ENCODE assay signal across 16 mouse cellular contexts in the genomic region with DNA sequence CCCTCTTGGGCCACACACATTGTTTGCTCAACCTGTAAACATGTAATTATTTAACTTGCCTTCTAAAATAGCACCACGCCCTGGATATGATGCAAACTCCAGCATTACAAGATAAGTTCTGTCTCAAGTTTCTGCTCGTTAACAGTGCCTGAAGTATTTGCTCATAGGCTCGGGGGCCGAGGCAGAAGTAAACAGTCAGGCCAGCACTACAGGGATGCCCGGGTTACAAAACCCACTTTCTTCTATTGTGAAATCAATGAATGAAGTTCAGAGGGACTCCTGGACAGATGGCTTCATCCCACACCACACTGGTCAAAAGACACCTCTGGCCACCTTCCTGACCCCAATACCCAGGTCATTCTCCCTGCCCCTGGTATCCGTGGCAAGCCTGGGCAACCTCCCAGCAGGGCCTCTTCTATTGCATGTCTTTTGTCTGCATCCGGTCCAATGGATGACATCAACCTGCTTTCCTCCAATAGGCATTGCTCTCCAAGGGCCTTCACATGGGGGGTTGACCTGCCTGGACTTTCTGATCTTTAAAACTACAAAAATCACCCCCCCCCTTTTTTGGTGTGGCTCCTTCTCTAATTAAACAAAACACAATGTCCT. TPM values are rescaled to one million over a fixed set of nuclear protein-coding genes. Genes with fewer than 3 reads are reported as not detected.
DNase-seq lines count a peak whose midpoint lies in the region; ATAC-seq and TF ChIP-seq lines count a peak whose summit lies in the region.
"Had no signal": no experiment of that assay in that cellular context is flagged by ENCODE, and none has a peak within 500 bp of the region (broad histone marks: within the 10 kb centered on the region; RNA-seq: fewer than 3 reads in every experiment).

No protein-coding gene starts in this region.

- DNase-seq in 416B (ENCODE audit: low read depth) = peak; percentile 60
- DNase-seq in liver, postnatal 0 days = peak; percentile 67
- DNase-seq in lung, postnatal 4 days = peak; percentile 46 to 51
- DNase-seq in natural killer cell, adult 2 months (ENCODE audit: low spot score in 2 of 2) = no peak
- no peak for DNase-seq in gastrocnemius, postnatal 25 days
- DNase-seq: cerebellum, adult 2 months; heart, adult 18-20 months; kidney, adult 9 months; kidney, postnatal 36 days; right cerebral cortex, postnatal 25 days; thymus, postnatal 25 days had no signal

- ATAC-seq in liver, postnatal 0 days = peak; percentile 89
- no peak for ATAC-seq in hindbrain, embryonic 13.5 days (ENCODE audit: low FRiP score)
- ATAC-seq: forebrain, embryonic 15.5 days had no signal

- H3K36me3 ChIP-seq in liver, postnatal 0 days (replicated peaks; ENCODE audit: insufficient read depth, low read length) = no peaks in the 10 kb centered on the region
- no peaks in the 10 kb centered on the region for H3K36me3 ChIP-seq in hindbrain, embryonic 13.5 days
- H3K36me3 ChIP-seq: forebrain, embryonic 15.5 days; heart, embryonic 15.5 days; neural tube, embryonic 13.5 days had no signal

- no peaks in the 10 kb centered on the region; the same call in 1 of the 2 replicates for H3K4me1 ChIP-seq in bone marrow, adult 2 months (ENCODE audit: control insufficient read depth, insufficient read depth, low read length)
- H3K4me1 ChIP-seq in liver, postnatal 0 days (ENCODE audit: insufficient read depth) = peaks cover 15% of the 10 kb centered on the region
- H3K4me1 ChIP-seq in hindbrain, embryonic 13.5 days (replicated peaks) = no peaks in the 10 kb centered on the region
- H3K4me1 ChIP-seq: forebrain, embryonic 15.5 days had no signal

- no peaks in the 10 kb centered on the region for H3K27me3 ChIP-seq in liver, postnatal 0 days (ENCODE audit: insufficient read depth, low read length)
- H3K27me3 ChIP-seq in hindbrain, embryonic 13.5 days = no peaks in the 10 kb centered on the region
- H3K27me3 ChIP-seq: forebrain, embryonic 15.5 days; heart, embryonic 15.5 days; neural tube, embryonic 13.5 days had no signal

- no peak overlapping the region for H3K4me3 ChIP-seq in bone marrow, adult 2 months (replicated peaks; ENCODE audit: control insufficient read depth, low read depth, low read length)
- H3K4me3 ChIP-seq in liver, postnatal 0 days (ENCODE audit: low read depth, low read length) = no peak overlapping the region
- H3K4me3 ChIP-seq in hindbrain, embryonic 13.5 days = no peak overlapping the region
- H3K4me3 ChIP-seq: forebrain, embryonic 15.5 days; heart, embryonic 15.5 days; neural tube, embryonic 13.5 days had no signal

- no peak for TF ChIP-seq CTCF in bone marrow, adult 2 months (IDR thresholded peaks at IDR 0.05; ENCODE audit: control insufficient read depth, insufficient read depth, low read length)
- TF ChIP-seq CTCF in liver, postnatal 0 days (IDR thresholded peaks at IDR 0.05; ENCODE audit: low read depth) = no peak

- WGBS in bone marrow, adult 2 months = 48% methylated on average over 7 of the region's 7 CpGs
- 56% methylated on average over 7 of the region's 7 CpGs for WGBS in liver, postnatal 0 days (ENCODE audit: insufficient replicate concordance)
- WGBS in hindbrain, embryonic 13.5 days = 67% methylated on average over 7 of the region's 7 CpGs

- H3K4me2 ChIP-seq in liver, postnatal 0 days (ENCODE audit: low read depth, low read length) = no peak overlapping the region
- no peak overlapping the region for H3K4me2 ChIP-seq in hindbrain, embryonic 13.5 days
- H3K4me2 ChIP-seq: forebrain, embryonic 15.5 days; heart, embryonic 15.5 days; neural tube, embryonic 13.5 days had no signal

- H3K9me3 ChIP-seq in liver, postnatal 0 days (ENCODE audit: low read length) = no peaks in the 10 kb centered on the region
- no peaks in the 10 kb centered on the region for H3K9me3 ChIP-seq in hindbrain, embryonic 13.5 days
- H3K9me3 ChIP-seq: forebrain, embryonic 15.5 days; heart, embryonic 15.5 days; neural tube, embryonic 13.5 days had no signal

- H3K9ac ChIP-seq in liver, postnatal 0 days (replicated peaks) = no peak overlapping the region
- no peak overlapping the region for H3K9ac ChIP-seq in hindbrain, embryonic 13.5 days
- H3K9ac ChIP-seq: forebrain, embryonic 15.5 days; heart, embryonic 15.5 days; neural tube, embryonic 13.5 days had no signal

- H3K27ac ChIP-seq in bone marrow, adult 2 months (ENCODE audit: control insufficient read depth, insufficient read depth, low read depth, low read length, poor library complexity) = peak overlapping the region; percentile 33; the same call in 1 of the 2 replicates
- peak overlapping the region; percentile 11 for H3K27ac ChIP-seq in liver, postnatal 0 days (ENCODE audit: low read depth)
- H3K27ac ChIP-seq in hindbrain, embryonic 13.5 days = no peak overlapping the region
- H3K27ac ChIP-seq: forebrain, embryonic 15.5 days; heart, embryonic 15.5 days; neural tube, embryonic 13.5 days had no signal

- no peak for TF ChIP-seq POLR2A in bone marrow, adult 2 months (IDR thresholded peaks at IDR 0.05; ENCODE audit: borderline replicate concordance, control insufficient read depth, low read depth, low read length)

- TF ChIP-seq EP300 in liver, postnatal 0 days (IDR thresholded peaks at IDR 0.05; ENCODE audit: low read depth) = no peak

RNA-seq across cellular contexts. Expression of gene Klf3, which starts 49.9 kb away (rescaled TPM):
- 60.7 and 72.8 TPM in 2 replicates for polyA plus RNA-seq in bone marrow, adult 2 months (2011; ENCODE audit: insufficient read depth, insufficient read length, low replicate concordance, missing spikeins)
- polyA plus RNA-seq in liver, postnatal 0 days (2015; fragmentation: Nextera tagmentation; extraction: Ambion mirVana) = 63.5 and 65.7 TPM in 2 replicates
- polyA plus RNA-seq in hindbrain, embryonic 13.5 days (2015; fragmentation: Nextera tagmentation; extraction: Ambion mirVana) = 24.7 and 26.2 TPM in 2 replicates
- 10 to 100 TPM; 12.6 to 17.5 TPM for total RNA-seq in gastrocnemius, postnatal 25 days (2021)

Comparison
In these comparisons a context has a peak if more than half of its experiments do, and no peak if none do; other contexts are left out.
1. DNase-seq: peak in 416B (single experiment), liver, postnatal 0 days (single experiment) and lung, postnatal 4 days (2 of 2); none in natural killer cell, adult 2 months (0 of 2) and gastrocnemius, postnatal 25 days (single experiment).